Mouse (Mus musculus) limb, embryonic 11.5 days (tissue): ENCODE measurements at regions not wholly inside any gene's neighbourhood (a gene's known extent, or its start where the extent isn't known, plus 50 kb on each side); places are given as distances from the start of the nearest gene placed in this dataset.
A peak's percentile ranks its signal among the peaks of the same experiment; 100 is the strongest.

Source experiments
- ATAC-seq: fragments of 200-750 bp; cut with Nextera tagmentation; 2 replicates; pipeline ENCODE4 v1.8.0; 2017; ENCODE audit warnings: low read depth; ENCODE audit not compliant: insufficient number of reproducible peaks, low FRiP score, low TSS enrichment
- DNase-seq: peaks from one replicate; pipeline ENCODE4 v3.0.0-alpha.2; 2015; ENCODE audit warnings: low spot score
- H3K27ac ChIP-seq: fragments of 300-500 bp; sonication (generic); replicated peaks from 2 replicates; pipeline ENCODE4 v1.5.1; 2014; ENCODE audit warnings: low read depth, mild to moderate bottlenecking, low read length
- H3K27me3 ChIP-seq: fragments of 300-500 bp; sonication (generic); 2 replicates; pipeline ENCODE4 v1.6.1; 2014; ENCODE audit warnings: mild to moderate bottlenecking, low read length, mixed read lengths; ENCODE audit not compliant: control insufficient read depth, insufficient read depth
- H3K36me3 ChIP-seq: fragments of 300-500 bp; sonication (generic); 2 replicates; pipeline ENCODE4 v1.6.1; 2014; ENCODE audit warnings: mild to moderate bottlenecking, low read length, moderate library complexity, mixed read lengths; ENCODE audit not compliant: control insufficient read depth, insufficient read depth
- H3K4me1 ChIP-seq: fragments of 300-500 bp; sonication (generic); 2 replicates; pipeline ENCODE4 v1.6.1; 2014; ENCODE audit warnings: low read length, mixed read lengths; ENCODE audit not compliant: control insufficient read depth, insufficient read depth
- H3K4me2 ChIP-seq: fragments of 300-500 bp; sonication (generic); 2 replicates; pipeline ENCODE4 v1.6.1; 2014; ENCODE audit warnings: low read depth, mild to moderate bottlenecking, moderate library complexity; ENCODE audit not compliant: severe bottlenecking
- H3K4me3 ChIP-seq: fragments of 300-500 bp; sonication (generic); 2 replicates; pipeline ENCODE4 v1.5.1; 2014; ENCODE audit warnings: low read depth, low read length
- H3K9ac ChIP-seq: fragments of 300-500 bp; sonication (generic); 2 replicates; pipeline ENCODE4 v1.6.1; 2014; ENCODE audit warnings: mild to moderate bottlenecking, low read length
- H3K9me3 ChIP-seq: fragments of 300-500 bp; sonication (generic); 2 replicates; pipeline ENCODE4 v1.6.1; 2016; ENCODE audit warnings: low read length; ENCODE audit not compliant: control insufficient read depth
- WGBS: fragments of 180-500 bp; shearing (Covaris S2); extraction: QIAGEN DNeasy Blood & Tissue Kit; methylation state at CpG from one replicate; pipeline ENCODE4 v1.1.7; 2014; 5-methylcytosine and 5-hydroxymethylcytosine counted together

- Histone ChIP-seq H3K4me3 (no peak overlapping the region), H3K4me2 (no peak overlapping the region), H3K4me1 (no peaks in the 10 kb centered on the region), H3K36me3 (no peaks in the 10 kb centered on the region), H3K9ac (no peak overlapping the region), H3K27ac (no peak overlapping the region), H3K27me3 (no peaks in the 10 kb centered on the region), H3K9me3 (no peaks in the 10 kb centered on the region)
- DNase-seq (no peak), ATAC-seq (no peak)
- 68% methylated on average over 1 of the region's 1 CpGs for WGBS
Observed at GRCm38 (mm10) chr17:55288589-55288988, 156.6 kb upstream of the St6gal2 start.

- no peak overlapping the region for H3K27ac ChIP-seq
- no peaks in the 10 kb centered on the region for H3K36me3 ChIP-seq
- no peak overlapping the region for H3K4me3 ChIP-seq
- no peak overlapping the region for H3K9ac ChIP-seq
- WGBS, result 81% methylated on average over 2 of the region's 2 CpGs
- no peaks in the 10 kb centered on the region for H3K4me1 ChIP-seq
- no peaks in the 10 kb centered on the region for H3K9me3 ChIP-seq
- ATAC-seq (no peak), DNase-seq (no peak)
- no peaks in the 10 kb centered on the region for H3K27me3 ChIP-seq
- H3K4me2 ChIP-seq, result no peak overlapping the region
Observed at GRCm38 (mm10) chr17:55292656-55293055, 152.5 kb upstream of the St6gal2 start.

DNA sequence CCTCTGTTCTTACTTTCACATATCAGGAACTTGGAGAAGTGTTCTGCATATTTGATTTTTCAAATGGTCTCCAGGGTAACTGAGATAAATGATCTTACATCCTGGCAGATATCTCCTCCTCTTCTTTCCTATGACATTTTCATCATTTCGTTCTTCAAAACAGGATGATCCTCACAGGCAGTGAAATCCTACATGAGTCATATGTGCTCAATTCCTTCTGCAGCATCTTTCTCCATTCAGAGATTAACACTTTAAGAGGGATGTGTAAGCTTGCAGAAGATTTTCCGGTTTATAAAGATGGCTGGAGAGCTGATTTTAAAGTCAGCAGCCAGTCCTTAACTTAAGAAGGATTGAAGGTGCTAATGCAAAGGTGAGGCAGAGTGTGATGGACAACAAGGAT lies 148.5 kb upstream of the St6gal2 start:
- H3K9ac ChIP-seq, result no peak overlapping the region
- DNase-seq, result no peak
- ATAC-seq, result no peak
- H3K4me1 ChIP-seq, result no peaks in the 10 kb centered on the region
- no peaks in the 10 kb centered on the region for H3K27me3 ChIP-seq
- no peak overlapping the region for H3K4me3 ChIP-seq
- H3K9me3 ChIP-seq, result no peaks in the 10 kb centered on the region
- no peak overlapping the region for H3K4me2 ChIP-seq
- WGBS, result 84% methylated on average over 2 of the region's 2 CpGs
- H3K27ac ChIP-seq, result no peak overlapping the region
- H3K36me3 ChIP-seq, result no peaks in the 10 kb centered on the region

DNA sequence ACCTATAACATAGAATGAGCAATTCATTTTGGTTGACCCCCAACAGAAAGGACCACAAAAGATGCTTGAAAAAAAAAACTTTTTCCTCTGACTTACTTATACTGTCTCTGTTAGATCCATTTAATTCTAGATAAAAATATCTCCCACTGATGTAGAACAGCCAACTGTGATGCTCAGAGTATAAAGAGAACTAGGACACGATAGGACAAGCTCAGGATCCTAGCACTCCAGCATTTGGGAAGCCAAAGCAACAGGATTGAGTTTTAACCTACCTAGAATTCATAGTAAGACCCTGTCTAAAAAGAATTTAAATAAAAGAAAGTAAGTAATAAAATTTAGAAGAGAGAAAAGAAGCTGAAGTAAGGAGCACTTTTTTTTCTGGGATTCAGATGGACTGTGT lies 146.3 kb upstream of the St6gal2 start:
- H3K27ac ChIP-seq, result no peak overlapping the region
- ATAC-seq, result no peak
- 83% methylated on average over 1 of the region's 1 CpGs for WGBS
- H3K9ac ChIP-seq, result no peak overlapping the region
- no peaks in the 10 kb centered on the region for H3K4me1 ChIP-seq
- no peak overlapping the region for H3K4me3 ChIP-seq
- no peaks in the 10 kb centered on the region for H3K36me3 ChIP-seq
- DNase-seq, result no peak
- no peaks in the 10 kb centered on the region for H3K9me3 ChIP-seq
- no peaks in the 10 kb centered on the region for H3K27me3 ChIP-seq
- H3K4me2 ChIP-seq, result no peak overlapping the region

- WGBS, result 100% methylated on average over 1 of the region's 1 CpGs
- no peak overlapping the region for H3K4me2 ChIP-seq
- H3K27ac ChIP-seq, result no peak overlapping the region
- no peak overlapping the region for H3K9ac ChIP-seq
- H3K4me3 ChIP-seq, result no peak overlapping the region
- DNase-seq (no peak), ATAC-seq (no peak)
- no peaks in the 10 kb centered on the region for H3K9me3 ChIP-seq
- H3K36me3 ChIP-seq, result no peaks in the 10 kb centered on the region
- H3K4me1 ChIP-seq, result no peaks in the 10 kb centered on the region
- H3K27me3 ChIP-seq, result no peaks in the 10 kb centered on the region
Observed at GRCm38 (mm10) chr17:55320959-55321358, 124.2 kb upstream of the St6gal2 start.

DNA sequence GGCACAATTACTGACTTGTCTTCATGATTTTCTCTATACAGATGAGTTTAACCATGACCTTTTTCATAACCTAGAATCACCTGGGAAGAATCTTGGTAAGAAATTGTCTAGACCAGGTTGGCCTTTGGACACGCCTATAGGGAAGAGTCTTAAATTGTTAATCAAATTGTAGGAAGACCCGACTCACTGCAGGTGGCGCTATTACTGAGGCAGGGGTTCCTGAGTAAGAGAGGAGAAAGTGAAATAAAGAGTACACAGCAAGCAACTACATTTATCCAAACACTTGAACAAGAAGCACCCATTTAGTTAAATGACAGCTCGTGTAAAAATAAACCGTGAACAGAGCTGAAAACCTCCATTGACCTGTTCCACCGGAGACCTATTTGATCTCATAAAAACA lies 85.9 kb upstream of the St6gal2 start:
- Histone ChIP-seq H3K9me3 (no peaks in the 10 kb centered on the region), H3K4me2 (no peak overlapping the region), H3K4me3 (no peak overlapping the region), H3K4me1 (no peaks in the 10 kb centered on the region), H3K27ac (no peak overlapping the region), H3K36me3 (no peaks in the 10 kb centered on the region), H3K9ac (no peak overlapping the region), H3K27me3 (no peaks in the 10 kb centered on the region)
- 89% methylated on average over 6 of the region's 6 CpGs for WGBS
- ATAC-seq (no peak), DNase-seq (no peak)

- Histone ChIP-seq H3K4me2 (no peak overlapping the region), H3K4me1 (no peaks in the 10 kb centered on the region; the same call in 1 of the 2 replicates), H3K27ac (no peak overlapping the region), H3K36me3 (no peaks in the 10 kb centered on the region), H3K4me3 (no peak overlapping the region), H3K27me3 (no peaks in the 10 kb centered on the region), H3K9me3 (no peaks in the 10 kb centered on the region), H3K9ac (no peak overlapping the region)
- 14% methylated on average over 1 of the region's 1 CpGs for WGBS
- peak; percentile 78 for DNase-seq
- ATAC-seq, result peak; percentile 95
Observed at GRCm38 (mm10) chr17:55367064-55367463, 78.1 kb upstream of the St6gal2 start.

DNA sequence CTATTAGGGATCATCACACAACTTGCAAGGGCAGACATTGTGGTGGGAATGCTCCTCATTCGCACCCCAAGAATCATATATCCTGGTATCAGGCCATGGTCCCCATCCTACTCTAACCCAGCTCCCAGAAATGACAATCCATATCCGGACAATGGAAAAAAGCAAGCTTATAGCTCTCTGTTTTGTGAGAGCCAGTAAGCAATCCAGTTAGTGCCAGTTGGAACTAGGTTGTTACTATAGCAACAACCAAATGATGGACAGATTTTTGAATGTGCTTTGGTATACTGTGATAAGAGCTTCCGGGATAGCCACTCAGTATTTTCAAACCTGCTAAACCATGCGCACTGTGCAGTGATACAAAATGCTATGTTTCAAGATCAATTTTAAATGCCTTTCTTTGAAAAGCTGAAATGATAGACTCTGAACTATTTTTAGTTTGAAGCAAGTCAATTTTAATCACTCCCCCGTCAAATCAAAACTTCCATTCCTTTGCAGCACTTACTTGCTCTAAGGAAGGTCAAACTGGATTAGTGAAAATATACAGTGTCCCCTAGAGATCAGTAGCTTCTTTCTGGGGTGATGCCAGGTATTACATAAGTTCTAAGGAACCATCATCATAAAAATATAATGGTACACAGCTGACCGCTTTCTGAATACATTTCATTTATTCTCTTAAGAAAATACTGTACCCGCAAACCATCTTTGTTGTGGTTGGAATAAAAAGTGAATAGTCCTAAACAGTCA lies 77.5 kb upstream of the St6gal2 start:
- Histone ChIP-seq H3K27ac (no peak overlapping the region), H3K9ac (no peak overlapping the region), H3K4me3 (no peak overlapping the region), H3K36me3 (no peaks in the 10 kb centered on the region), H3K4me2 (no peak overlapping the region), H3K4me1 (no peaks in the 10 kb centered on the region; the same call in 1 of the 2 replicates), H3K27me3 (no peaks in the 10 kb centered on the region), H3K9me3 (no peaks in the 10 kb centered on the region)
- 75% methylated on average over 7 of the region's 7 CpGs for WGBS
- DNase-seq (peak; percentile 29), ATAC-seq (peak; percentile 58; the same call in 1 of the 2 replicates)
